Mouse (Mus musculus) retina, postnatal 7 days (tissue): ENCODE data around the gene Olfr1469.
"Not testable (repeated sequence)": the region's sequence is repeated elsewhere in the genome, so short reads cannot be mapped to it uniquely, and the experiment has no call there.

Source experiments
- DNase-seq: peaks from one replicate; pipeline ENCODE4 v3.0.0-alpha.2; 2012; ENCODE audit warnings: low read depth, low spot score

Olfr1469 gene

GRCm38 (mm10) chr19:13407549-13407948 lies at the start of gene Olfr1469:
Olfr1469 (plus strand) TSS chr19:13407849.
- no peak for DNase-seq

DNA sequence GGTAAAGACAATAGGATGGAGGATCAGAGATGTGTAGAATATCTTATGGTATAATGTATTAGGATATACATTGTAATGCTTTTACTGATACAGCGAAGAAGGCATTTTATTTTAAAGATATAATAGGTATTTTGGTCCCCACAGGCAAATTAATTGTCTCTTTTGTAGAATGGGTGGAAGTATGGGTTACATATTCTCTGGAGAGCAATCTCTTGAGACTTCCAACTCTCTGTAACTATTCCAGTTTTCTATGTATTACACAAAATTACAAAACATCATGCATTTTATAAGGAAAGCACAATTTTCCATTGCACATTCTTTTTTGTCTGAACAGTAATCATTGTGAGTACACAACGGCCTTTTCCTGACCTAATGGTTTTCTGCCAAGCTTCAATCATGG lies 45.7 kb upstream of the Olfr1469 start, which contains the start of gene Olfr1467:
Olfr1467 (plus strand) TSS at position 301 of the 400 bp plus-strand sequence.
- DNase-seq, result no peak

- not testable (repeated sequence) for DNase-seq
Measured at GRCm38 (mm10) chr19:13443109-13443508, 35.5 kb downstream of the Olfr1469 start, which contains the start of gene Olfr1471. Olfr1471 (plus strand) TSS chr19:13443409.

DNA sequence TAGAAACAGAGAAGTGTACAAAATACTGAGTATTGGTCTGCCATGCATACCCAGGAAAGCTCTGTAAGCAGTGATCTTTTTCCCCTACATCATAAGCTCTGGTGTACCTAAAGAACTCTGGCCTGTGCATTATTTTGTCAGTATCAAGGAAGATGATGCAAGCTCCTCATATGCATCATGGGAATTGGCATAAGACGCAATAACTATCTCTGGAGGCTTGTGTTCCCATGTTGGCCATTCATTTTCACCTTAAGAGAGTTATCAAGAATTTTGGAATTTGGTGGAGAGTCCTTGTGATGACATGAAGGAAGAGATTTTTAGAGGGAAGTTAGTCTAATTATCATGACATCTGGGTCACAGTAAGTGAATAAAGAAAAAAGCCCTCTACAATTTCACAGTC lies 48.3 kb downstream of the Olfr1469 start, which contains the start of gene Olfr1472:
Olfr1472 (minus strand) TSS at position 101 of the 400 bp plus-strand sequence.
- no peak for DNase-seq
